Mouse (Mus musculus) spleen, adult 2 months (tissue): ENCODE measurements around the gene Jmjd1c. TPM values are rescaled to one million over a fixed set of nuclear protein-coding genes. Genes with fewer than 3 reads are reported as not detected.

Experiments used
- DNase-seq, 2 experiments: peaks; one replicate each; pipeline versions ENCODE4 v3.0.0 to v3.0.0-alpha.2; 2012 to 2021; ENCODE audit warnings: low spot score in 2 of 2, low read depth in 1 of 2
- H3K27ac ChIP-seq: fragments of 200-500 bp; 2 replicates; pipeline ENCODE4 v1.5.1; 2012; ENCODE audit warnings: low read length, inconsistent platforms; ENCODE audit not compliant: insufficient read depth
- H3K27me3 ChIP-seq: fragments of 200-500 bp; 2 replicates; pipeline ENCODE4 v1.6.1; 2012; ENCODE audit warnings: mild to moderate bottlenecking, moderate library complexity, low read length, inconsistent platforms; ENCODE audit not compliant: control insufficient read depth, insufficient read depth
- H3K36me3 ChIP-seq: fragments of 200-500 bp; 2 replicates; pipeline ENCODE4 v1.6.1; 2012; ENCODE audit warnings: mild to moderate bottlenecking, low read length, inconsistent platforms; ENCODE audit not compliant: control insufficient read depth, insufficient read depth
- H3K4me1 ChIP-seq: fragments of 200-500 bp; 2 replicates; pipeline ENCODE4 v1.6.1; 2011; ENCODE audit warnings: inconsistent platforms; ENCODE audit not compliant: control insufficient read depth, insufficient read depth, insufficient read length
- H3K4me3 ChIP-seq: fragments of 200-500 bp; 2 replicates; pipeline ENCODE4 v1.5.1; 2011; ENCODE audit warnings: mild to moderate bottlenecking, inconsistent platforms; ENCODE audit not compliant: insufficient read depth, insufficient read length; ENCODE audit errors: extremely low read depth
- CTCF ChIP-seq: fragments of 200-500 bp; IDR thresholded peaks from 2 replicates; pipeline ENCODE4 v1.5.1; 2011; ENCODE audit warnings: mild to moderate bottlenecking, inconsistent platforms; ENCODE audit not compliant: insufficient read depth, insufficient read length, insufficient replicate concordance; ENCODE audit errors: extremely low read depth
- POLR2A ChIP-seq: fragments of 200-500 bp; IDR thresholded peaks from 2 replicates; pipeline ENCODE4 v1.6.1; 2011; ENCODE audit warnings: low read depth, low read length, inconsistent platforms
- WGBS: fragments of 180-500 bp; shearing (Covaris S2); methylation state at CpG from one replicate; pipeline ENCODE4 v1.1.7; 2018; 5-methylcytosine and 5-hydroxymethylcytosine counted together
- polyA plus RNA-seq: library from polyadenylated mRNA; depleted of rRNA; stranded (reverse); fragments of >200 nt; gene quantifications from 2 replicates; pipeline ENCODE4 v1.2.3, GENCODE M21; 2012

Jmjd1c gene
- polyA plus RNA-seq, 1 experiment: 14.4 TPM

GRCm38 (mm10) chr10:67180021-67180420 lies 84.1 kb downstream of the Jmjd1c start:
- no peaks in the 10 kb centered on the region for H3K27me3 ChIP-seq
- no peaks in the 10 kb centered on the region for H3K36me3 ChIP-seq
- no peak overlapping the region for H3K27ac ChIP-seq
- TF ChIP-seq POLR2A (no peak), CTCF (no peak)
- no peak overlapping the region for H3K4me3 ChIP-seq
- no peak for DNase-seq
- no peaks in the 10 kb centered on the region; the same call in 1 of the 2 replicates for H3K4me1 ChIP-seq
- WGBS: 94% methylated on average over 8 of the region's 8 CpGs

- no peak overlapping the region for H3K4me3 ChIP-seq
- no peak for TF ChIP-seq POLR2A
- TF ChIP-seq CTCF: no peak
- H3K27ac ChIP-seq: no peak overlapping the region
- no peak for DNase-seq
- no peaks in the 10 kb centered on the region; the same call in 1 of the 2 replicates for H3K4me1 ChIP-seq
- H3K27me3 ChIP-seq: no peaks in the 10 kb centered on the region
- no peaks in the 10 kb centered on the region for H3K36me3 ChIP-seq
- 61% methylated on average over 5 of the region's 5 CpGs for WGBS
Measured at GRCm38 (mm10) chr10:67180799-67181198, 84.9 kb downstream of the Jmjd1c start.

DNA sequence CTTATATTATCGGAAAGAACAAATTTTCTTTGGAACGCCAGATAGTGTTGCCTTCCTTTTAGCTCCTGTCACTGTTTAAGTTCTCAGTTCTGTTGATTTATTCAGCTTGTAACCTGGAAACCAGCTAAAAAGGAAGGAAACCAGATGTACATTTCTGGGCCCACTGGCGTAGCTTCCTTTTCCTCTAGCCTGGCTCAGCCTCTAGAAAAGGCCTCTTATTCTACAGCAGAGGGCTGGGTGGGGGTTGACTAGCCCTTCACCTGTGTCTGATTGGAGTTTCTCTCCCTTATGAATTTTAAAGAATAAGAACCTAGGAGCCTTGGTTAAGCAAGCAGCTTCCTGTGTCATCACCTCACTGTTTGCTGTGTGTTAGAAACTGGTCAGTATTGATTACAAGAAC lies 86.7 kb downstream of the Jmjd1c start:
- no peaks in the 10 kb centered on the region; the same call in 1 of the 2 replicates for H3K4me1 ChIP-seq
- TF ChIP-seq POLR2A (no peak), CTCF (no peak)
- peak; percentile 41 to 55 for DNase-seq
- no peaks in the 10 kb centered on the region for H3K36me3 ChIP-seq
- WGBS: 18% methylated on average over 3 of the region's 3 CpGs
- H3K4me3 ChIP-seq: no peak overlapping the region
- H3K27me3 ChIP-seq: no peaks in the 10 kb centered on the region
- H3K27ac ChIP-seq: peak overlapping the region; percentile 47

GRCm38 (mm10) chr10:67183086-67183485 lies 87.2 kb downstream of the Jmjd1c start:
- no peak for TF ChIP-seq POLR2A
- TF ChIP-seq CTCF: no peak
- no peak for DNase-seq
- Histone ChIP-seq H3K27me3 (no peaks in the 10 kb centered on the region), H3K4me3 (no peak overlapping the region), H3K36me3 (no peaks in the 10 kb centered on the region), H3K27ac (peak overlapping the region; percentile 47; the same call in 1 of the 2 replicates), H3K4me1 (no peaks in the 10 kb centered on the region; the same call in 1 of the 2 replicates)
- 13% methylated on average over 1 of the region's 1 CpGs for WGBS

DNA sequence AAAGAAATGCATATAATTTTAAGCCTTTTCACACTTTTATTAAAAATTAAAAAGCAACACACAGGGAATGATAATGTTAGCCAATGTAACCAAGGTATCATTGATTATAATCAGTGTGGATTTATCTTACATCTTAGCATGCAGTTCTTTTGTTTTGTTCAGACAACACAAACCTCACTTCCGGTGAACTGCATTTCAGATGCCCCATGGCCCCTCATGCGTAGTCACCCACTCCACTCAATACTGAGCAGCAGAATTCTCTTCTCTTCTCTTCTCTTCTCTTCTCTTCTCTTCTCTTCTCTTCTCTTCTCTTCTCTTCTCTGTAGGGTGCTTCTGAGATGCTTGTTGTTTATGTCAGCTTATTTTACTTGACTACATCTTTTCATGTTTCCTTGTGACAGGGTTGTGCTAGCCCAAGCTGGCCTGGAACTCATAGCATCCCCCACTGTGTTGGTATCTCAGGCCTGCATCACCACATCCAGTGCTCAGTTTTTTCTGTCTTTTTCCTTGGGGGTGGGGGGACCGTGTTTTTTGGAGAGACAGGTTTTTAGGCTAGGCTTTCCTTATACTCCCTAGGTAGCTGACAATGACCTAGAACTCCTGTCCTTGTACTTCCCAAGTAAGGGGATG lies 88.6 kb downstream of the Jmjd1c start:
- TF ChIP-seq POLR2A (no peak), CTCF (no peak)
- peak overlapping the region; percentile 48 for H3K27ac ChIP-seq
- peaks cover 2% of the 10 kb centered on the region; the same call in 1 of the 2 replicates for H3K4me1 ChIP-seq
- H3K27me3 ChIP-seq: no peaks in the 10 kb centered on the region
- no peak overlapping the region for H3K4me3 ChIP-seq
- DNase-seq: no peak
- WGBS: 64% methylated on average over 3 of the region's 3 CpGs
- H3K36me3 ChIP-seq: no peaks in the 10 kb centered on the region

GRCm38 (mm10) chr10:67185491-67186081 lies 89.7 kb downstream of the Jmjd1c start:
- TF ChIP-seq POLR2A (peak; percentile 80), CTCF (no peak)
- H3K27me3 ChIP-seq: no peaks in the 10 kb centered on the region
- peak overlapping the region; percentile 66 for H3K4me3 ChIP-seq
- under 1% methylated on average over 23 of the region's 23 CpGs for WGBS
- H3K27ac ChIP-seq: peak overlapping the region; percentile 82
- peaks cover 4% of the 10 kb centered on the region; the same call in 1 of the 2 replicates for H3K4me1 ChIP-seq
- H3K36me3 ChIP-seq: peaks cover 3% of the 10 kb centered on the region
- DNase-seq: peak; percentile 59 to 86

DNA sequence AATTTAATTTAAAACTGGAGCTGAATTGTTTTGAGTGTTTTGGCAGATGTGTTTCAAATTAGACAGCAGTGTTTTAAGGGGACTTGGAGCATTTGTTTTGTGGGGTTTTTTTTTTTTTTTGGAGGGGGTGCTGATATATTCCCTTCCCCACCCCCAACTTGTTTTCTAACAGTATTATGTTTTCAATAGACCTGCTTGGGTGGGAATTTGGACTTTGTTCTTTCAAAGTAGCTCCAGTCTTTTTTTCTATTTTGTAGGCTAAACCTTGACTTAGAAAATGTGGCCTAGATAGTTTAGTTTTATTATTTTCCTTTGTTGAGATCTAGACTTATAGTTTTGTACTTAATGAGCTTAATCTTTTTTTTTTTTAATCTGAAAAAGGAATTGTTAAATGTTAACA lies 90.6 kb downstream of the Jmjd1c start:
- Histone ChIP-seq H3K27me3 (no peaks in the 10 kb centered on the region), H3K4me1 (peaks cover 4% of the 10 kb centered on the region; the same call in 1 of the 2 replicates), H3K4me3 (peak overlapping the region; percentile 54), H3K27ac (no peak overlapping the region; the same call in 1 of the 2 replicates), H3K36me3 (peaks cover 3% of the 10 kb centered on the region)
- TF ChIP-seq POLR2A (no peak), CTCF (no peak)
- no peak for DNase-seq
